13 mouse cellular contexts compared by ENCODE assay signal in genomic region chr10:19956745-19957144, GRCm38 (mm10). TPM values are rescaled to one million over a fixed set of nuclear protein-coding genes. Genes with fewer than 3 reads are reported as not detected.
DNase-seq lines count a peak whose midpoint lies in the region; ATAC-seq lines count a peak whose summit lies in the region.
"Had no signal": no experiment of that assay in that cellular context is flagged by ENCODE, and none has a peak within 500 bp of the region (broad histone marks: within the 10 kb centered on the region; RNA-seq: fewer than 3 reads in every experiment).

No protein-coding gene starts in this region.

- peaks cover 24% of the 10 kb centered on the region for H3K4me1 ChIP-seq in heart, embryonic 11.5 days (ENCODE audit: control insufficient read depth, insufficient read depth, low read length)
- no peaks in the 10 kb centered on the region for H3K4me1 ChIP-seq in hindbrain, embryonic 14.5 days (replicated peaks; ENCODE audit: control insufficient read depth, insufficient read depth, low read length)
- H3K4me1 ChIP-seq in limb, embryonic 10.5 days = peaks cover 6% of the 10 kb centered on the region; the same call in 1 of the 2 replicates
- H3K4me1 ChIP-seq: neural tube, embryonic 13.5 days had no signal

- no peak overlapping the region; the same call in 1 of the 2 replicates for H3K4me2 ChIP-seq in heart, embryonic 11.5 days
- H3K4me2 ChIP-seq in hindbrain, embryonic 14.5 days (replicated peaks) = no peak overlapping the region
- H3K4me2 ChIP-seq: neural tube, embryonic 13.5 days had no signal

- DNase-seq in heart, adult 11 months = peak; percentile 97
- peak; percentile 23 for DNase-seq in NIH3T3 (ENCODE audit: low read depth)
- peak; percentile 22 to 30 for DNase-seq in heart, postnatal 14 days
- DNase-seq in lung, postnatal 14 days = peak; percentile 61
- no peak for DNase-seq in hindbrain, embryonic 14.5 days (ENCODE audit: low spot score)
- DNase-seq in limb, embryonic 10.5 days (ENCODE audit: low spot score) = no peak
- DNase-seq: gastrocnemius, postnatal 10 days; left cerebral cortex, postnatal 4 days; right cerebral cortex, adult 18-20 months had no signal

- H3K27ac ChIP-seq in heart, embryonic 11.5 days (ENCODE audit: low read depth, low read length) = no peak overlapping the region
- no peak overlapping the region for H3K27ac ChIP-seq in hindbrain, embryonic 14.5 days
- no peak overlapping the region for H3K27ac ChIP-seq in limb, embryonic 10.5 days
- H3K27ac ChIP-seq: hindbrain, postnatal 0 days; neural tube, embryonic 13.5 days had no signal

- no peak overlapping the region for H3K4me3 ChIP-seq in heart, embryonic 11.5 days (ENCODE audit: low read depth, low read length)
- H3K4me3 ChIP-seq in hindbrain, embryonic 14.5 days (replicated peaks; ENCODE audit: low read length) = no peak overlapping the region
- H3K4me3 ChIP-seq in limb, embryonic 10.5 days = no peak overlapping the region
- H3K4me3 ChIP-seq: neural tube, embryonic 13.5 days had no signal

- H3K9ac ChIP-seq in heart, embryonic 11.5 days (ENCODE audit: low read depth, low read length) = no peak overlapping the region
- H3K9ac ChIP-seq in hindbrain, embryonic 14.5 days = no peak overlapping the region
- H3K9ac ChIP-seq: neural tube, embryonic 13.5 days had no signal

- intact Hi-C loops in heart, postnatal 14 days (cut with DNase I) = no loop called here

- 39% methylated on average over 6 of the region's 6 CpGs for WGBS in heart, embryonic 11.5 days (ENCODE audit: insufficient replicate concordance)
- WGBS in hindbrain, embryonic 14.5 days = 87% methylated on average over 6 of the region's 6 CpGs
- 89% methylated on average over 6 of the region's 6 CpGs for WGBS in limb, embryonic 10.5 days

- no peaks in the 10 kb centered on the region for H3K9me3 ChIP-seq in heart, embryonic 11.5 days (replicated peaks; ENCODE audit: control insufficient read depth, low read length)
- H3K9me3 ChIP-seq in hindbrain, embryonic 14.5 days (ENCODE audit: control insufficient read depth, low read length) = no peaks in the 10 kb centered on the region
- H3K9me3 ChIP-seq in limb, embryonic 10.5 days (replicated peaks) = no peaks in the 10 kb centered on the region
- H3K9me3 ChIP-seq: neural tube, embryonic 13.5 days had no signal

- H3K27me3 ChIP-seq in heart, embryonic 11.5 days (ENCODE audit: control insufficient read depth, insufficient read depth, low read length) = no peaks in the 10 kb centered on the region
- no peaks in the 10 kb centered on the region for H3K27me3 ChIP-seq in hindbrain, embryonic 14.5 days (ENCODE audit: control insufficient read depth, insufficient read depth, low read length)
- no peaks in the 10 kb centered on the region for H3K27me3 ChIP-seq in limb, embryonic 10.5 days (ENCODE audit: low read depth, poor library complexity, severe bottlenecking)
- H3K27me3 ChIP-seq: neural tube, embryonic 13.5 days had no signal

- H3K36me3 ChIP-seq in heart, embryonic 11.5 days (ENCODE audit: control insufficient read depth, insufficient read depth, low read length) = no peaks in the 10 kb centered on the region
- H3K36me3 ChIP-seq in hindbrain, embryonic 14.5 days (replicated peaks; ENCODE audit: control insufficient read depth, insufficient read depth) = no peaks in the 10 kb centered on the region
- H3K36me3 ChIP-seq in limb, embryonic 10.5 days = no peaks in the 10 kb centered on the region
- H3K36me3 ChIP-seq: neural tube, embryonic 13.5 days had no signal

- ATAC-seq in heart, embryonic 11.5 days (replicated peaks; ENCODE audit: insufficient number of reproducible peaks, low FRiP score, low TSS enrichment) = no peak
- no peak for ATAC-seq in megakaryocyte-erythroid progenitor cell, adult 5-6 weeks (replicated peaks; ENCODE audit: low FRiP score, low TSS enrichment, poor library complexity, severe bottlenecking)
- ATAC-seq in hindbrain, embryonic 14.5 days (ENCODE audit: low FRiP score) = no peak
- ATAC-seq: hindbrain, postnatal 0 days had no signal

RNA-seq across cellular contexts. Expression of gene Map3k5, which starts 22.5 kb away (rescaled TPM):
- polyA plus RNA-seq in heart, embryonic 11.5 days (2014; fragmentation: Nextera tagmentation; extraction: Ambion mirVana) = 3.2 and 4.2 TPM in 2 replicates
- 10 to 100 TPM; 30.0 to 38.9 TPM for total RNA-seq in heart, postnatal 14 days (2021)
- total RNA-seq in megakaryocyte-erythroid progenitor cell, adult 5-6 weeks (2014; fragmentation: Nextera tagmentation) = 2.8 and 12.8 TPM in 2 replicates
- 4.2 and 5.9 TPM in 2 replicates for total RNA-seq in megakaryocyte-erythroid progenitor cell, adult 5-6 weeks (2017)
- 1.5 and 1.8 TPM in 2 replicates for polyA plus RNA-seq in hindbrain, embryonic 14.5 days (2014; fragmentation: Nextera tagmentation; extraction: Ambion mirVana)
- 0.44 and 0.58 TPM in 2 replicates for polyA plus RNA-seq in limb, embryonic 10.5 days (2016; fragmentation: Nextera tagmentation; extraction: Ambion mirVana)

RNA-seq across cellular contexts. Expression of gene Pex7, which starts 49.3 kb away (rescaled TPM):
- 36.5 and 38.4 TPM in 2 replicates for polyA plus RNA-seq in heart, embryonic 11.5 days (2014; fragmentation: Nextera tagmentation; extraction: Ambion mirVana)
- 10 to 100 TPM; 22.9 to 25.9 TPM for total RNA-seq in heart, postnatal 14 days (2021)
- 21.9 and 28.2 TPM in 2 replicates for total RNA-seq in megakaryocyte-erythroid progenitor cell, adult 5-6 weeks (2014; fragmentation: Nextera tagmentation)
- total RNA-seq in megakaryocyte-erythroid progenitor cell, adult 5-6 weeks (2017) = 16.0 and 20.9 TPM in 2 replicates
- polyA plus RNA-seq in hindbrain, embryonic 14.5 days (2014; fragmentation: Nextera tagmentation; extraction: Ambion mirVana) = 29.0 and 32.2 TPM in 2 replicates
- polyA plus RNA-seq in limb, embryonic 10.5 days (2016; fragmentation: Nextera tagmentation; extraction: Ambion mirVana) = 19.1 and 19.3 TPM in 2 replicates

Comparison
In these comparisons a context has a peak if more than half of its experiments do, and no peak if none do; other contexts are left out.
1. DNase-seq: peak in heart, adult 11 months (single experiment), NIH3T3 (single experiment), heart, postnatal 14 days (2 of 2) and lung, postnatal 14 days (single experiment); none in hindbrain, embryonic 14.5 days (single experiment) and limb, embryonic 10.5 days (single experiment).